Mouse (Mus musculus): ENCODE data around the gene Dip2b. TPM values are rescaled to one million over a fixed set of nuclear protein-coding genes. Genes with fewer than 3 reads are reported as not detected.

Dip2b gene
- polyA plus RNA-seq, 1 experiment from 2014 or later: 25.8 TPM

DNA sequence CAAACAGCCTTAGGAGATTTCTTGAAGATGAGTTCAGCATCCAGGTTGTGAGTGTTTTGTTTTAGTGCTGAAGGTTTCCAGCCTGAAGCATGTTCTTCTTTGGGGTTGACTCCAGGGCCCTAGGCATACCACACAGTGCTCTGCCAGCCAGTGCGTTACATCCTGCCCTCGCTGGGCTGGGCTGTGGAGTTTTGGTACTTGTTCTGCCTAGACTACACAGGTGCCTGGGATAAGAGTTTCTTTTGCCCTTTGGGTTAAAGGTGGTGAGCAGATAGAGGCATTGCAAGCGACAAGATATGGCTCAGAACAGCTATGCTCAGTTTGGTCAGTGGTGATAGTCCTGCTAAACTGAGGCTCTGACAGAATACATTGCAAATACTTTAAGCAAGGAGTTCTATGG lies 19.7 kb downstream of the Dip2b start:
- Histone ChIP-seq H3K9me3 (no peaks in the 10 kb centered on the region), H3K4me2 (no peak overlapping the region), H3K4me1 (peaks cover 11% of the 10 kb centered on the region), H3K9ac (no peak overlapping the region), H3K4me3 (replicated peaks) (no peak overlapping the region), H3K36me3 (replicated peaks) (no peaks in the 10 kb centered on the region), H3K27me3 (no peaks in the 10 kb centered on the region), H3K27ac (no peak overlapping the region)
- no peak for ATAC-seq (ENCODE audit: low FRiP score)
- WGBS: 93% methylated on average over 3 of the region's 3 CpGs

DNA sequence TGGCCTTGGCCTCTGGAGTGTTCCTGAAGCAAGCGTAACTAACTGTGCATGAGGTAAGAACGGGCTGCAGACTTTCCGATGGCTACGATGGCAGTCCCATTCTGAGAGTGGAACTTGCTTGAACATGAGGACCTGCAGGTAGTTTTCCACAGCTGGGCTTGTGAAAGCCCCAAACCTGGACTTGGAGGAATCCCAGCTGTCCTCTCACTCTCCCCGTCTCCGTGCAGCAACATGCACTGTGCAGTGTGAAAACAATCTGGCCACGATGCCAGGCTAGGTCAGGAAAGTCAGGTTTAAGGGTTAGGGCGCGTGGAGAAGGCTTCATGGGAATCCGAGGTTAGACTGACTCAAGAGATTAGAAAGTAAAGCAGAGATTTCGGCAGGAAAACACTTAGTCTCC lies 20.4 kb downstream of the Dip2b start:
- no peak overlapping the region for H3K27ac ChIP-seq
- ATAC-seq (ENCODE audit: low FRiP score): no peak
- H3K9ac ChIP-seq: no peak overlapping the region
- no peaks in the 10 kb centered on the region for H3K27me3 ChIP-seq
- H3K4me1 ChIP-seq: peaks cover 8% of the 10 kb centered on the region
- no peak overlapping the region for H3K4me2 ChIP-seq
- no peaks in the 10 kb centered on the region for H3K9me3 ChIP-seq
- H3K36me3 ChIP-seq (replicated peaks): no peaks in the 10 kb centered on the region
- WGBS: 87% methylated on average over 11 of the region's 11 CpGs
- H3K4me3 ChIP-seq (replicated peaks): no peak overlapping the region

DNA sequence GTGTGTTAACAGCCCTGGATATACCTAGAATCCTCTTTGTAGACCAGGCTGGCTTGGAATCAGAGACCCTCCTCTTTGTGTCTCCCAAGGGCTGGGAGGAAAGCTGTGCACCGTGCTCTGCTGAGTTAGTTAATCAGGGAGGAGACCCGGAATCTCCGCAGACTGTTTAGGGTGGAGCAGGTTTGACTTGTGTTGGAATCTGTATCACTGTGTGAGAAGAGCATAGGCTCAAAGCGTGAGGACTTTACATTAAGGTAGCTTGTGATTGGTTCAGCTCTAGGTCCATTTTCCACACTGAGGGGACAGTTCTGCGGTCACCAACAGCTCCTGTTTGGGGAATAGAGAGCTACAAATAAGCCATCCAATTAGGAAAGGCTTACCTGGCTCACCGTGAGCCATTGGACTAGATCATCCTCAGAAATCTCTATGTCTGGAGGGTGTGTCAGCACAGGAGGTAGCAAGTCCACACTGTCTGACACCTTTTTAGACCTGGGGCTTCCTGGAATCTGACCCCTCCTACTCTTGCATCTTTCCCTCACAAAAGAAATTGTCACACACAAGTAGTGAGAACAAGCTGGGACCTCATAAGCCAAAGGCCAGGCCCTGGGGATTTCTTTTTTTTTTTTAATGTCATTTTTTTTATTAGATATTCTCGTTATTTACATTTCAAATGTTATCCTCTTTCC lies 21.3 kb downstream of the Dip2b start:
- Histone ChIP-seq H3K4me3 (replicated peaks) (no peak overlapping the region), H3K9me3 (no peaks in the 10 kb centered on the region), H3K4me2 (no peak overlapping the region), H3K36me3 (replicated peaks) (no peaks in the 10 kb centered on the region), H3K27ac (no peak overlapping the region), H3K9ac (no peak overlapping the region), H3K4me1 (peaks cover 8% of the 10 kb centered on the region), H3K27me3 (no peaks in the 10 kb centered on the region)
- WGBS: 86% methylated on average over 7 of the region's 7 CpGs
- ATAC-seq (ENCODE audit: low FRiP score): no peak

DNA sequence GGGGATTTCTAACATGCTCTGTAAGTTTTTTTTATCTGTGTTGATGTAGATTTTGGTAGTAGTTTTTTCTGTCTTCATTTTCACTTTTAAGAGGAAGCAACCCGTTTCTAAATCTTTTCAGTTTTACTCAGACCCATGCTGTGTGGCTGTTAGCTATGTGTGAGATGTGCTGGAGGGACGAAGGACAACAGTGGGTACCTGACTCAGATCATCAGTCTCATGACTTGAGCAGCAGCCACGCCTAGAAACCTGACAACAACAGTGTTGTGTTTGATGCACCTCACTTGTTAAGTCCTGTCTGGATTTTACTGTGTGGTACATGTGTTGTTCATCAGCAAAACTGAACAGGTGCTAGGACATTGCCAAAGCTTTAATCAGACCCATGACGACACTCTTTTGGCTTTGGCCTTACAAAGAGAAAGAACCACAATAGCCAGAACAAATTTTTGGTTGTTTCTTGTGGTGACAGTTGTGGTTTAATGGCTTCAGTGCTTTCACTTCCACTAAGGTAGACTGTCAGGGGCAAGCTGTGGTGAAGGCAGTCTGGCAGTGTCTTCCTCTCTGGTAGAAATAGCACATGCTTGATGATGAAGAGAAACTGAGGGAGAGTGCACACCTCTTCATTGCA lies 22.2 kb downstream of the Dip2b start:
- Histone ChIP-seq H3K4me3 (replicated peaks) (no peak overlapping the region), H3K36me3 (replicated peaks) (no peaks in the 10 kb centered on the region), H3K27me3 (no peaks in the 10 kb centered on the region), H3K9me3 (no peaks in the 10 kb centered on the region), H3K27ac (no peak overlapping the region), H3K9ac (no peak overlapping the region), H3K4me2 (no peak overlapping the region), H3K4me1 (peaks cover 8% of the 10 kb centered on the region)
- WGBS: 81% methylated on average over 4 of the region's 4 CpGs
- no peak for ATAC-seq (ENCODE audit: low FRiP score)

DNA sequence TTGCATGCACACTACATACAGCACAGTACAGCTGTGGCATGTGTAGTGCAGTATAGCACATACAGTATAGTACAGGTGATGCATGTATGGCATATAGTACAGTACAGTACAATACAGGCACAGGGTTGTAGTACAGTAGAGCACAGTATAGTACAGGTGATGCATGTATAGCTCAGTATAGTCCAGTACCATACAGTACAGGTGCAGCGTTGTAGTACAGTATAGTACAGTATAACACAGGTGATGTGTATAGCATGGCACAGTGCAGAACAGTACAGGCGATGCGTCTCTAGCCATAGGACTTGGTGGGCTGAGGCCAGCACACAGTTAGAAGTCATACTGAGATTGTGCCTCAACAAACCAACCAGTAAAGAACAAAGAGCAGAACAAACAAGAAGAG lies 22.9 kb downstream of the Dip2b start:
- WGBS: 95% methylated on average over 3 of the region's 3 CpGs
- ATAC-seq (ENCODE audit: low FRiP score): no peak
- H3K4me3 ChIP-seq (replicated peaks): no peak overlapping the region

DNA sequence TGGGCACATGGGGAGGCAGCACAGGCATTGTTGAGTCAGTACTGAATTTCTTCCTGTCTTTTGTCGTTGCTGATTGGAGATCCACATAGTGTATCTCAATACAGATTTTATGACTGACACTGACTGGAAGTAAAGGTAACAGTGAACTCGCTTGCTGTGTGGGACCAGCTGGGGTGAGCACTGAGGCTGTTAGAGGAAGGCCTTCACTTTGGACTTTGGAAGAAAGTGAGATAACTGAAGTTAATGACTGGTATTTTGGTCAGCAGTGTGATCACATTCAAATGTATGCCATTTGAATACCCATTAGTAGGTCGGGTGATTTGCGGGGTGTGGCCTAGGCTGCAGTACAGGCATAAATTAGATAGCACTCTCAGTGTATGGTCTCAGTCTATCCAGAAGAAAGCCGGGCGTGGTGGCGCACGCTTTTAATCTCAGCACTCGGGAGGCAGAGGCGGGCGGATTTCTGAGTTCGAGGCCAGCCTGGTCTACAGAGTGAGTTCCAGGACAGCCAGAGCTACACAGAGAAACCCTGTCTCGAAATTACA lies 24.8 kb downstream of the Dip2b start:
- Histone ChIP-seq H3K4me2 (no peak overlapping the region), H3K9me3 (no peaks in the 10 kb centered on the region), H3K27me3 (no peaks in the 10 kb centered on the region), H3K27ac (no peak overlapping the region), H3K36me3 (replicated peaks) (no peaks in the 10 kb centered on the region), H3K9ac (no peak overlapping the region), H3K4me3 (replicated peaks) (no peak overlapping the region), H3K4me1 (peaks cover 13% of the 10 kb centered on the region)
- WGBS: 96% methylated on average over 13 of the region's 13 CpGs
- no peak for ATAC-seq (ENCODE audit: low FRiP score)

More for the DNA sequence above, 22.9 kb downstream of the Dip2b start:
- no peak overlapping the region for H3K27ac ChIP-seq
- no peaks in the 10 kb centered on the region for H3K27me3 ChIP-seq
- H3K4me1 ChIP-seq: peaks cover 10% of the 10 kb centered on the region
- no peaks in the 10 kb centered on the region for H3K36me3 ChIP-seq (replicated peaks)
- H3K9ac ChIP-seq: no peak overlapping the region
- no peaks in the 10 kb centered on the region for H3K9me3 ChIP-seq
- no peak overlapping the region for H3K4me2 ChIP-seq

DNA sequence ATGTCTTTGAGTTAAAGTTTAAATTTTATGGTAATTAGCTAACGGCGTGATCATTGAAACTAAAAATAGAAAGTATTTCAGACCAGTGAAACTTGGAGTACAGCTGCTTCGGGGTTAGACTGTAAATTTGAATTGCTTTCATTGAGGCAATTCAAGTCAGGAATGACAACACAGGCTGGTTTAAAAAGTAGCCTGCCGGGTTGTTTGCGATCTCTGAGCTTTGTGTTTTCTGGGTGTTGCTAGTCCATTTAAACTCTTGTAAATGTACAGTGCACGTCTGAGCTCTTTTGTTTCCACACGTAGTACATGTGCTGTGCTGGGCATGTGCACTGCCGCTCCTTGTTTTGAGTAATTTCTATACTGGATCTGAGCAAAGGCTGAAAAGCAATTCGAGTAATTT lies 28.2 kb downstream of the Dip2b start:
- 50% methylated on average over 9 of the region's 9 CpGs for WGBS
- H3K9ac ChIP-seq: no peak overlapping the region
- no peak overlapping the region for H3K27ac ChIP-seq
- H3K4me1 ChIP-seq: peaks cover 5% of the 10 kb centered on the region; the same call in 1 of the 2 replicates
- no peak for ATAC-seq (ENCODE audit: low FRiP score)
- no peak overlapping the region for H3K4me3 ChIP-seq (replicated peaks)
- no peaks in the 10 kb centered on the region for H3K9me3 ChIP-seq
- no peaks in the 10 kb centered on the region for H3K27me3 ChIP-seq
- no peaks in the 10 kb centered on the region for H3K36me3 ChIP-seq (replicated peaks)
- H3K4me2 ChIP-seq: no peak overlapping the region

DNA sequence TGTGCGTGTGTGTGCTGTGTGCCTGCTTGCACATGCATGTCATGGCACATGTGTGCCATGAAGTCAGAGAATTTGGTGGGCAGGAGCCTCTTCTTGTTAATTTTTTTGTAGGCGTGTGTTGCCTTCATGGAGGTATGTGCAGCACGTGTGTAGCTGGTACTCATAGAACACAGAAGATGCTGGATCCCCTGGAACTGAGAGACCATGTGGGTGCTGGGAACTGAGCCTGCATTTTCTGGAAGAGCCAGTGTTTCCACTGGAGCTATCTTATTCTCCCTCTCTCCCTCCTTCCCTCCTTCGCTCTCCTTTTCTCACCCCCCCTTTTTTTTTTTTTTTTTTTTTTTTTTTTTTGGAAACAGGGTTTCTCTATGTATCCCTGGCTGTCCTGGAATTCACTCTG lies 30.6 kb downstream of the Dip2b start:
- Histone ChIP-seq H3K27ac (no peak overlapping the region), H3K9ac (no peak overlapping the region), H3K4me3 (replicated peaks) (no peak overlapping the region), H3K9me3 (no peaks in the 10 kb centered on the region), H3K27me3 (no peaks in the 10 kb centered on the region), H3K4me2 (no peak overlapping the region), H3K36me3 (replicated peaks) (no peaks in the 10 kb centered on the region), H3K4me1 (peaks cover 18% of the 10 kb centered on the region)
- no peak for ATAC-seq (ENCODE audit: low FRiP score)
- 87% methylated on average over 4 of the region's 4 CpGs for whole genome bisulfite sequencing

DNA sequence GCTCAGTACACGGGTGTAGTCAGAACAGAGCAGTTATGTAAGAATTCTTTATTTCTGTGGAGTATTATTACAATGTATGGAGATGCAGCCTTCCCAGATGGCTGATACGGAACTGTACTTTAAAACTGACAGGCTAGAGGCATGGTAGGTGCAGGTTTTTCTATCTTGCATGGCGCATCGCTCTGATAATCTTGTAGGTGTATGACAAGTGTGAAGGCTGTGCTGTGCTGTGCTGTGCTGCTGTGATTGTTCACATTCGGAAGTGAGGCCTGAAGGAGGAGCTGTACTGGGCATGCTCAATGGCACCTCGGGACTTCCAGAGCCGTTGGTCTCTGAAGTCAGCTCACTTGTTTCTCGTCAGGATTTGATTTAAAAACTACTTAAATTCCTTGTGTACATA lies 31.6 kb downstream of the Dip2b start:
- H3K4me2 ChIP-seq: no peak overlapping the region
- no peak overlapping the region for H3K4me3 ChIP-seq (replicated peaks)
- H3K36me3 ChIP-seq (replicated peaks): no peaks in the 10 kb centered on the region
- 88% methylated on average over 8 of the region's 8 CpGs for WGBS
- no peaks in the 10 kb centered on the region for H3K9me3 ChIP-seq
- no peak for ATAC-seq (ENCODE audit: low FRiP score)
- peaks cover 26% of the 10 kb centered on the region for H3K4me1 ChIP-seq
- no peak overlapping the region for H3K9ac ChIP-seq
- H3K27ac ChIP-seq: no peak overlapping the region
- H3K27me3 ChIP-seq: no peaks in the 10 kb centered on the region

DNA sequence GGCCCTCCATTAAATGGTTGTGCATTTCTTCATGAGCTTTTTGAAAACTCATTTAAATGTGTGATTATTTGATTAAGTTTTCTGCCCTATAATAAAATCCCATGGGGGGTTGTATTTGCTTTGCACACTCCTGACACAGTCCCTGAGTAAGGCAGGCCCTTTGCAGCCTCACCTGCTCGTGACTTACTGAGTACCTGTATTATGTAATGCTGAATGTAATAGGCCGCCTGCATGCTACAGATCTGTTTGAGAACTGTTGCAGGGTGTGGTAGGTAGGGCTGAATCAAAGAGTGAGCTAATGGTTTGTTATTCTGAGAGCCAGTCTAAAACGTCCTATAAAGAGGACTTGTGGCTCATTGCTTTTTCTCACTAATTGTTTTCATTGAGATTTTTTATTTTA lies 33.4 kb downstream of the Dip2b start:
- 88% methylated on average over 3 of the region's 3 CpGs for WGBS

DNA sequence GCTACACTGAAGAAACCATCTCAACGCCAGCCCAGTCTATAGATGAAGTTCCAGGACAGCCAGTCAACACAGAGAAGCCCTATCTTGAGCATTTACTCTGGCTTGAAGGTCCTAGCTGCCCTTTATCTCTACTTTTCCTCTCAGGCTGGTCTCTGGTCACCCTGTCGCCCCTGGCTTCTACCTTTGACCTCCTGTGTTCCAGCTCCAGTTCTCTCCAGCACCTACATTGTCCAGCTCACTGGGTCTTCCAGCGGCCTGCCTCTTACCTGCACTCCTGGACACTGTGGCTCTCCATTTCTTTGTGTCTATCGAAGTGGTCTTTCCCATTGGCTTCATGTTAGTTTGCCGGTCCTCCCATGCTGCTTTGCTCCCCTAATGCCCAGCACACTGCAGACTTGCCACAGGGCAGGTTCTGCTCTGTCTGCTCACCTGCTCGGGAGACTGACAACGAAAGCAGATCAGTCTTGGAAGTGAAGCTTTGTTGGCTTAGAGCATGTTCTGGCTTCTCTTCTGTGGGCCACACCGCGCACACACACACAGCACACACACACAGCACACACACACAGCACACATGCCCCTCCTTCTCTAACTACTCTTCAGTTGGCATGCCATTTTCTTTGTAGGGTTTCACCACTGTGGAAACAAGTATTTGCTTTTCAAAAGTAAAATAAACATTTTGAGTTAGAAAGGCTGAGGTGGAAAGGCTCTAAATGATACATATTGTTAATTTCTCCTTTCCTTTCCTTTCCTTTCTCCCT lies 35.4 kb downstream of the Dip2b start:
- no peak overlapping the region for H3K9ac ChIP-seq
- no peak overlapping the region for H3K4me3 ChIP-seq (replicated peaks)
- H3K9me3 ChIP-seq: no peaks in the 10 kb centered on the region
- no peaks in the 10 kb centered on the region for H3K36me3 ChIP-seq (replicated peaks)
- no peak for ATAC-seq (ENCODE audit: low FRiP score)
- peaks cover 23% of the 10 kb centered on the region for H3K4me1 ChIP-seq
- no peak overlapping the region for H3K4me2 ChIP-seq
- H3K27me3 ChIP-seq: no peaks in the 10 kb centered on the region
- no peak overlapping the region for H3K27ac ChIP-seq
- WGBS: 90% methylated on average over 9 of the region's 9 CpGs

More for the DNA sequence above, 33.4 kb downstream of the Dip2b start:
- Histone ChIP-seq H3K4me1 (peaks cover 23% of the 10 kb centered on the region), H3K27me3 (no peaks in the 10 kb centered on the region), H3K27ac (no peak overlapping the region), H3K9me3 (no peaks in the 10 kb centered on the region), H3K4me3 (replicated peaks) (no peak overlapping the region), H3K36me3 (replicated peaks) (no peaks in the 10 kb centered on the region), H3K4me2 (no peak overlapping the region), H3K9ac (no peak overlapping the region)
- ATAC-seq (ENCODE audit: low FRiP score): no peak

DNA sequence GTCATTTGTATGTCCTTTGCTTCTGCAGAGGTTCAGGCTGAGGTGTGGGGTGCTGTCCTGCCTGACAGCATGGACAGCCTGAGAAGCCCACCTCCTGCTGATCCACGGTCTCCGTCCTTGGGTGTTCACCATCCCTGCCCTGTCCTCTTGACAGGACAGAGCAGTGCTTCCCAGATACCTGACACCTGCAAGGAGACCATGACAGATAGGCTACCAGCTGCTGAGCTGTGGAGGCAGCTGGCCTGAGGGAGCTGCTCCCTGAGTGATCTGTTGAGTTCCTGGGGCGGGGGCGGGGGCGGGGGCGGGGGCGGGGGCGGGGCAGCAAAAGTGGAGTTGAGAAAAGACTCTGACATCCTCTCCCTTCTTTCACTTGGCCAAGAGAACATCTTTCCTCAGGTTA lies 36.3 kb downstream of the Dip2b start:
- Histone ChIP-seq H3K27me3 (no peaks in the 10 kb centered on the region), H3K4me2 (no peak overlapping the region), H3K36me3 (replicated peaks) (no peaks in the 10 kb centered on the region), H3K9me3 (no peaks in the 10 kb centered on the region), H3K4me1 (peaks cover 23% of the 10 kb centered on the region), H3K27ac (no peak overlapping the region), H3K4me3 (replicated peaks) (no peak overlapping the region), H3K9ac (no peak overlapping the region)
- ATAC-seq (ENCODE audit: low FRiP score): no peak
- 34% methylated on average over 8 of the region's 8 CpGs for WGBS

Measured in forebrain, embryonic 12.5 days (tissue).